Mouse (Mus musculus) gastrocnemius, postnatal 25 days (tissue): ENCODE measurements around the gene Msi2. TPM values are rescaled to one million over a fixed set of nuclear protein-coding genes. Genes with fewer than 3 reads are reported as not detected.

ENCODE experiments used
- DNase-seq: peaks from one replicate; pipeline ENCODE4 v3.0.0; 2022
- total RNA-seq, 2 experiments: library from RNA; stranded (reverse); gene quantifications; 1 replicate in 1 of 2; 2 replicates in 1 of 2; pipeline ENCODE4 v1.2.3; 2021

The Msi2 gene
- total RNA-seq, 2 experiments from 2014 or later = 158 TPM

- peak; percentile 76 for DNase-seq
Observed at GRCm38 (mm10) chr11:88514151-88514926, 204.0 kb downstream of the Msi2 start.

- peak; percentile 80 for DNase-seq
Observed at GRCm38 (mm10) chr11:88512580-88512979, 205.7 kb downstream of the Msi2 start.

GRCm38 (mm10) chr11:88510282-88510850, 207.9 kb downstream of the Msi2 start:
- peak; percentile 37 for DNase-seq

GRCm38 (mm10) chr11:88509464-88509863, 208.8 kb downstream of the Msi2 start:
- no peak for DNase-seq

DNA sequence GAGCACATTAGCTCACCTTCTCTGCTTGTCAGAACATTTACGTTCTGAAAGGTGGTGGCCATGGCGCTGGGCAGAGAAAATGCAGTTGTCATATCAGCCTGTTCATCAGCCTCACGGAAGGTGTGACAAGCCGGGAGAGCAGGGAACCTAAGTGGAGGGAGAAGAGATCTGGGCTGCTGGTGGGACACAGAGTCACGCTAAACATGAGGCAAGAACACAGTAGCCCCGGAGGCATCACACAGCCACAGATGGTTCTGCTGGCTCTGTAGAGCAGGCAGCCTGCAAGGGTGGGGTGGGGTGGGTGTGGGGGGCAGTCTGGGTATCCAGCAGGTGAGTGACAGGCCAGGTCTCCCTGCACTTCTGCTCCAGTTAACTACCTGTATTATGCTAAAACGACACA, 210.2 kb downstream of the Msi2 start:
- DNase-seq = no peak

DNA sequence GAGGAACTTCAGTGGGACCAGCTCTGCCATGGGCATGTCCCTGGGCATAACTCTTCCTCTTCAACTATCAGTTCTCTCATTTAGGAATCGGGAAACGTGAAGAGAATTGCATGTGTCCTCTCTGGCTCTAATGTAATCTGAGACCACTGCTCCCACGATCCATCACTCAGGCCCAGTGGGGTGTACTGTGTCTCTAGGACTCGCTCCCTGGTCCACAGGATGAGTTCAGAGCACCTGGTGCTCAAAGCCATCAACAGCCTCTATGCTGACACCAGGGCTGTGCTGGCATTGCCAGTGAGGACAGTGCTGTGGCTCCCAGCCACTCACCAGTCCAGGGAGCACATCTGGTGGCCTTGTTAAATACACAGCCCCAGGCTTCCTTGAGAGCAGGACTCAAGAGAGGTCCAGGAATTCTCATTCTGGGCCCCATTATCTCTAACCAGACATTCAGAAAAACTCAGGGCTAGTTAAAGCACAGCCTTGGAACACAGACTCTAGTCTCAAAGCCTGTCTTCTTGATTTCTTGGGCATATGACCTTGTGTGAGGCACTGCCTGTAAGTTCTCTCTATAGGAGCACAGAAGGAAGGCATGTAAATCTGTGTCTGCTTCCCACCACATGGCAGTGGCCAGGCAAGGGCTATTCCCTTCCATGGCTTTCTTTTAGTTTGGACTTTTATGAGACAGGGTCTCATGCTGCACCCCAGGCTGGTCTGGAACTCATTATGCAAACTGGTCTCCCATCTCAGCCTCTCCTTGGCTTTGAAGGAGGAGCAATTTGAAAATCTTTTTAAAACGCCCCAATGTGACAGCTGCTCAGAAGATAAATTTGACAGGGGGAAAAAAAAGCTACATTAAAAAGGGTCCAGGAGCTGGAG, 211.5 kb downstream of the Msi2 start:
- DNase-seq = no peak

DNA sequence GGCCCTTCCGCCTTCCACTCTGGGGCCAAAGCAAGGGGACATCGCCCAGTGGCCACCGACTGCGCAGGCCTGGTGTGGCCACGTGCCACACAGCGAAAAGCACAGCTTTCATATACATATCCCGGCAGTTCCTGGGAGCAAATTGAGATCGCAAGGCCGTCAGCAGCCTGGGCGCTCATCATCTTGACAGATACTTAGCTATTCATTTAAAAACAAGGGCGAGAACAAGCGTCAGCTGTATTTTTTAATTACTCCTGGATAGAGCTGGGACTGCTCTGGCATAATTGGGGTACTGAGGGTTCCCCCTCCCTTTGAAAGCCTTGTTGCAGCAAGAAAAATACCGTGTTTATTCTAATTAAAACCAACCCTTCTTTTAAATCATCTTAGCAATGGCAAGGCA, 212.2 kb downstream of the Msi2 start:
- no peak for DNase-seq

- no peak for DNase-seq
Observed at GRCm38 (mm10) chr11:88502566-88502965, 215.7 kb downstream of the Msi2 start.

DNA sequence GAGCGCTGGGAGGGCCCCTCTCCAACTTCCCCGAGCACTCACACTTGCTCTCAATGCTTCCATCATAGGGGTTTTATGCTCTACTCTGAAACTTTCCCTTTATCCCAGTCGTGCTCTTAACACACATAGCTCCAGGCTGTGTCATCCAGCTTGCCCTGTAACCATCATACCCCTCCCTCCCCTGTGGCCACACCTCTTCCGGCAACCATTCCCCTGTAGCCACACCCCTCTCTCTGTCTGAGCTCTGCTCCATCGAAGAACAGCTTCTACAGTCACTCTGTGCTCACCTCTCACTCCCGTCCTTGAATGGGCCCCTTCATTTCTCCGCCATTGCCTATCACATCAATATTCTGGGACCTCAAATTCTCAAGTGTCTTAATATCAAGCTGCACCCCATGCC, 219.8 kb downstream of the Msi2 start:
- DNase-seq = no peak

DNA sequence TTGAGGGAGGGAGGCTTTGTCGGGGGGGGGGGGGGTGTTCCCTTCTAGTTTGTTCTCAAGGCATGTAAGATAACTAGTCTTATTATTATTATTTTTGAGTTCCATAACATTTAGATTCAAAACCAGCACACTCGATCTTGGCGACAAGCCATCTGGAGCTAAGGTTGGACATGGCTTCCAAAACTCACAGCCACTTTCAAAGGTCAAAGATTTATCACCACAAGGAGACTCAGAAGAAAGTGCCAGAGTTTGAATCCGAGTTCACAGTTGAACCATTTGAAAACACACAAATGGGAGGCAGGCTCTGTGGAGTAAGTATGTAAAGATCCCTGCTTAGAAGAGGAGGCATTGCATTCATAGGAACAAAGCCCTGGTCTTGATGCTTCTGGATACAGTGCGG, 221.9 kb downstream of the Msi2 start:
- no peak for DNase-seq

GRCm38 (mm10) chr11:88495759-88496158, 222.6 kb downstream of the Msi2 start:
- no peak for DNase-seq

GRCm38 (mm10) chr11:88495018-88495417, 223.3 kb downstream of the Msi2 start:
- DNase-seq = no peak

DNA sequence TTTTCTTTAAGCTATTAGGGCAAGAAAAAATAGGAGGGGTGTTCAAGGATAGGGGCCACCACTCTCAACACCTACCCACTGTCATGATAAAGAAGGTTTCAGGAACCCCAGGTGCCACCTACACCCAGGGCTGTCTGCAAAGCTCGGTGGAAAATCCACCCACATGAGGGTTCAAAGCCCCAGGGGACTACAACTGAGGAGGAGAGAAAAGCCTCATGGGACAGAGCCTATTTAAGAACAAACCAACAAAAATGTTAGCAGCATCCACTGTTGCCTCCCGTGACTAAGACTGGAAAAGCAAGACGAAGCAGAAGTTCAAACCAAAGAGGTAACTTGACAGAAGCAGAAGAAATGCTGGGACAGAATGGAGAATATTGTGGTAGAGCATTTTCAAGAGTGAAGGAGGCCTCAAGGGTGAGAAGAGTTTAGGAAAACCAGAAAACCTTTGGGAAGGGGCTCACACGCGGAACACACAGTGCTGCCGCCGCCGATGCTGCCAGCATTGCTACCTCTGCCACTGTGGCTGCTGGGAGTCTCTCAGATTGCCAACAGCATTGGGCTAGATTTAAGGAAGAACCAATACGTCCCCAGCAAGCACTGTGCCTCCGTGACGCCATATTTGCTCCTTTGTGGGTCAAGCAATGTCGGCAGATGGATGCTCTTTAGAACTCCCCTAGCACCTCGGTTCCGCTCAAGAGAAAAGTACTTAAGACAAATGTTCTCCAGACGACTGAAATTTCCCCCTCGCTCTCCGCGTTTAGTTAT, 224.3 kb downstream of the Msi2 start:
- DNase-seq = no peak

GRCm38 (mm10) chr11:88492585-88492984, 225.7 kb downstream of the Msi2 start:
- no peak for DNase-seq

DNA sequence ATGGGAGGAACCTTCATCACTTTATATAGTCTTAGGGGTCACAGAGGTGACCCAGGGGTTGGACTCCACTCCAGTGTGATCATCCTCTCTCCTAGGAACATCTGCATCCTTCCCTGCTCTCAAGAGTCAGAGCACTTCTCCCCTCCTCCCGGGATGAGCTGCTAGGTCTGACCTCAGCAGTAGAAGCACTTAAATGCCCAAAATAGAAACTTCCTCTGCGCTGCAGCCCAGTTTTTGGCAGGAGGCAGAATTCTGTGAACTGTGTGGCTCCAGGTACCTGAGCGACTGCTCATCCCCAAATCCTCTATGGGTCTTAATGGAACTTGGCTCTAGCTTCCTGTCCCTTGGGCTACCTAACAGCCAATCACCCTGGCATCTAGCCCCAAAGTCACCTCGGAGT, 228.3 kb downstream of the Msi2 start:
- DNase-seq = peak; percentile 31

DNA sequence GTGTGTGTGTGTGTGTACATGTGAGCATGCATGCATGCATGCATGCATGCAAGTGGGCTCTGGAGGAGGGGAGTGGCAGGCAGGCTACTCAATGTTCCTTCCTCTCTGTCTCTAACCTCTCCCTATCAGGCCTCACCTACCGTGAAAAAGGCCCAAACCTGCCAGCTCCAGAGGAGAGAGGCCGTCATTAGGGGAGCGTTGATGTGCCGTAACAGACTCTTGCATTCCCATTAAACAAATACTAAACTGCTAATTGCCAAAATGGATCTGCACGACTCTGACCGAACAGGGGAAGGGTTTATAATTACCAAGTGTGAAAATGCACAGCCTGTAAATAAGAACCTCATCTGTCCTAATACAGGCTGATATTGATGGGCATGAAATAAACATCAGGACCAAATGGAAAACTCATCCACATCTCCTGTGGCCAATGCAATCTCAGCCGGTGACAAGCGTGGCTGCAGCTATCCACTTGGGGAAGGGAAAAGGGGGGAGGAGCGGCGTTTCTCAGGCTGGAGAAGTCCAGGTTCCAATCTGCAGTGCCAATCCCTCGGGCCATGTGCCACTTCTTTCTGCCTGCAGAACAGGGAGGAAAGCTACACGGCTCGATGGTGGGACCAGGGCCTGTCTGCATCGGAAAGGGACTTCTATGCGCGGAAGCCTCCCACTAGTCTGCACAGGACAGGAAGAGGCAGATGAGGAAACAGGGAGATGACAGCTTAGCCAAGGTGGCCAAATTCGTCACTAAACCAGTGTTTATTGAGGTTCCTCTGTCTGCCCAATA, 229.2 kb downstream of the Msi2 start:
- DNase-seq = no peak

- DNase-seq = peak; percentile 63
Observed at GRCm38 (mm10) chr11:88488175-88488940, 230.0 kb downstream of the Msi2 start.

DNA sequence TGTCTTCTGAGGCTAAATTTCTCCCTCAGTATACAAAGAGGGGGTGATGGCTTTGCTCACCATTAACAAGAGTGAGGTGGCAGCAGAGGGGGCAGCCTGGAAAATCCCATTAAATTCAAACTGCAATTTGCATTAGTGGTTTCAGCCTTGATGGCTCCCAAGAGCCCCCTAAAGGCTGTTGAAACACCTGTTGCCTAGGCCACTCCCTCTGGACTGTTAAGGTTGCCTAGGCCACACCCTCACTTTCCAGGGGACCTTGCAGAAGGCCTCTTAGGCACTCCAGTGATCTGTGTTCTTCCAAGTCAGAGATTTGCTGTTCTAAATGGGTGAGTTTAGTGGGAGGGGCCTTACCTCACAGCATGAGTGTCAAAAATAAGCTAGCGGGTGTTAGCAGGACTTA, 232.3 kb downstream of the Msi2 start:
- DNase-seq = no peak

- no peak for DNase-seq
Observed at GRCm38 (mm10) chr11:88485088-88485487, 233.2 kb downstream of the Msi2 start.

DNA sequence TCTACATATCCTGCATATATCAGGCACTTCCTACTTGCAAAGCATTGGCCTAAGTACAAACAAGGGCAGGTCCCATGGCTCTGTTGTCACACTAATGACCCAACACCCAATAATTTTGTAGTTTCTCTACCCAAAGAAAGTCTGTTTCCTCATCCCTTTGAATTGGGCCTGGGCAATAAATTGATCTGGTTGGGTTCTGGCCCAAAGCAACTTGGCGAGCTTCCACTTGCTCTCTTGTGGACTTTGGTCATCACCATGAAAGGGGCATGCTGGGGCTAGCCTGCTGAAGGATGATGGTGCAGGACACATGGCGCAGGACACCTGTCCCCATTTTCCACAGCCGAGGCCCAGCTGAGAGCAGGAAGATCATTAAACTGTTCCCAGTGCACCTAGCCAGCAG, 234.3 kb downstream of the Msi2 start:
- DNase-seq = no peak

- no peak for DNase-seq
Observed at GRCm38 (mm10) chr11:88482636-88483035, 235.7 kb downstream of the Msi2 start.
